Mouse (Mus musculus): Measurements from ENCODE around the gene Afdn.
"Not testable (repeated sequence)": the region's sequence is repeated elsewhere in the genome, so short reads cannot be mapped to it uniquely, and the experiment has no call there.

Gene Afdn

GRCm38 (mm10) chr17:13739981-13740380 lies 20.4 kb upstream of the Afdn start:
- no peak for DNase-seq

- no peak for DNase-seq
Measured at GRCm38 (mm10) chr17:13740796-13741195, 19.5 kb upstream of the Afdn start.

DNA sequence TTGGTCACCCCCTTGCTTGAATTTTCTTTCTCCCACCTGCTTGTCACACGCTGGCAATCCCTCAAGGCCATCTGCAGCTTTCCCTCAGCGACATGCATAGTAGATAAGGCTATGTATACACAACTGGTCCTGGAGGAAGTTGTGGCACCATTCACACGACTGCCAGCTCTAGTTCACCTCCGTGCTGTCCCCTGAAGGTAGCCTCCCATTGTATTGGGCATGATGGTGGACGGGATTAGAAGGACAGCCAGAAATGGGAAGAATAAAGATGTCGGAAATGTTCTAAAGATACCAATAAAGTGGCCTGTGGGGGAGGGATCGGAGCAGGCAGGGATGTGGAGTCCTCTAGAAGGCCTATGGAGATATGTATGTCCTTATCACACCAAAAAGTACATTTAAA lies 18.7 kb upstream of the Afdn start:
- DNase-seq, result no peak

- no peak for DNase-seq
Measured at GRCm38 (mm10) chr17:13742334-13742733, 18.0 kb upstream of the Afdn start.

DNA sequence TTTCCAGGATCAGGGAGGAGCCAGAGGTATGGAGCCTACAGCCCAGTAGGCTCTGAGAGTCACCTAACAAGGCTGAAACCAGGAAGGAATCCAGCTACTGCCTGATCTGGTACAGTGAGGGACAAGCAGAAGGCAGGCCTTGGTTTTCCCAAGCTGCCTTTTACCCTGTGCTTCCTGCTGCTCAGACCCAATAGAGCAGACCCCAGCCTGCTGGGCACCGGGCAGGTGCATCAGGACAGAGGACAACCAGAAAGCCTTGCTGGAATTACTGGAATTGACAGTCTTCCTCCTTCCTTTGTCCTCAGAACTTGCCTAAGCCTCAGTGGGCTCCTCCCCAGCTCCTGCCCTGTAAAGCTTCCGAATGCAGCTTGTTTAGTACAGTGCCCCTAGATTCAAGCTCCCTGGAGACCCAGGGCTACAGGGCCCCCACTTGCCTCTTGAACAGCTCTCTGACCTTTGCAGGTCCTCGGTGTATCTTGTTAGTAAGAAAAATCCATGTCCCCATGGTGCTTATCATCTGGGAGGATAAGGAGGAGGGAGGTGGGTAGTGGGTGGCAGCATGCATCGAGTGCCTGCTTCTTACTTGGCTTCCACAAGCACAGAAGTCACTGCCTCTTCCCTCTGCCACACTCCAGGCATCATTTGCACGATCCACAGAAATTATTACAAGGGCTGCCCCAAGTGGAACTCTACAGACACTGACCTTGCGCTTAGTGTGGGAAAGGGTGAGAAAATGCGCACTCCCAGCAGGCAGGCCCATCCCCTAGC lies 17.2 kb upstream of the Afdn start:
- no peak for DNase-seq

DNA sequence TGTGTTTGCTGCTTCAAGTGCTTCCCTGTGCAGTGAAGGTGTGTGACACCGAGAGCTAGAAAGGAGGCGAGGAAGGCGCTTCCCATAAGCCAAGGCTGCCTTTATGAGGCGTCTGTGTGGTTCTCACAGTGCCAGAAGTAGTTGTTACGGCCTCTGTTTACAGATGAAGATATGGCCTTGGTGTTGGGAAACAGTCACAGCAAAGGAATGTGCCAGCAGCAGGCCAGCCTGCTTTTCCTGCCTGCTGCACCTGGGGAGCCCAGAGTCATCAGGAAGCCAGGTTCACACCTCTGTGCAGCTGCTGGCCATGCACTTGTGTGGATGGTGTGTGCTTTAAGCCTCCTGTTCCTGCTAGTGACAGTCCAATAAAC lies 16.6 kb upstream of the Afdn start:
- no peak for DNase-seq

DNA sequence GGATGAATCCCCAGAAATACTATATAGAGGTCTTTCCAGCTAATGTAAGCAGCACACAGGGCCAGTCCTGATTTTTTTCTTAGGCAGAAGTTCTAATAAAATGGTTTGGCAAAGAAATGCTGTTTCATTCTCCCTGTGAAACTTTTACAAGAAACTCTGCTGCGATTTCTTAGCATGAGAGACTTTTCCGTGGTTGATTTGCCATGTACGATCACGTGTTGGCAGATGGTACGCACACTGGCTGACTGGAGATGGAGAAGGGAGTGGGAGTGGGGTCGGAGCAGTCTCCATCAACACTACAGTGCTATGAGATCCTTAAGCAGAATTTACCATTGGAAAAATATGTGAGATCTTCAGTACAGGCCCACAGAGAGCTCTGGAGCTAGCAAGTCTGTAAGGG lies 16.1 kb upstream of the Afdn start:
- DNase-seq, result no peak

DNA sequence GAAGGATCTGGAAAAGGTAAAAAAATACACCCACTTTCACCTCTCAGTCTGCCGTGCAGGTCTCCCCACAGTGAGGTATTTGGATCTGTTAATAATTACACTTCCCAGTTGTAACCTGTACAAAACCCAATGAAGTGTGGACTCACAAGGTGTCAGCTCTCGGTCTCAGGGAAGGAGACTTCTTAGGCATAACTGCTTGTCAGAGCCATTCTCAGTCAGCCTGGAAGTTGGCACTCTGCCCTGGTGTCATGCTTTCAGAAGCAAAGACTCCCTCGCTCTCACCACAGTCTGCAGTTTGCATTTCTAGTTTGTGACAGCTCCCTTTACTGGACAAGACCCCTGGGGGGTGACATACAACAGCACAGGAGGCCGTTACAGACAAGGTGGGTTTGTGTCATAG lies 15.5 kb upstream of the Afdn start:
- DNase-seq, result peak; percentile 59

DNA sequence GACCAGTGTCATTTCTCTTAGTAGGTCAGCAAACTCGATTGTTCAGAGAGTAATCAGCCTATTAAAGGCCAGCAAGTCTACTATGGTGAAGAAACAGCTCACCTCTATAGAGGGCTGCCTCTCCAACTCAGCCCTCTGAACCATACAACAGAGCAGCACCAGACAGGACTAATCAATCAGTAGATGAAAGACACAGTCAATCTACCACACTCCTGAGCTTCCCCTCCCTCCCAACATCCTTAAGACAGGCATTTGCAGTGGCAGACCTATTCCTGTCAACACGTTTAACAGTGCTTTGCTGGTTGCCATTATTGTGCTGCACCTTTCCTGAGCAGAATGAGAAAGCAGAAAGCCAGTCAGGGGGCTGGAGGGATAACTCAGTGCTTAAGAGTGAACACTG lies 15.0 kb upstream of the Afdn start:
- DNase-seq, result no peak

- DNase-seq, result no peak
Measured at GRCm38 (mm10) chr17:13746330-13746729, 14.0 kb upstream of the Afdn start.

GRCm38 (mm10) chr17:13747681-13748080 lies 12.7 kb upstream of the Afdn start:
- no peak for DNase-seq

DNA sequence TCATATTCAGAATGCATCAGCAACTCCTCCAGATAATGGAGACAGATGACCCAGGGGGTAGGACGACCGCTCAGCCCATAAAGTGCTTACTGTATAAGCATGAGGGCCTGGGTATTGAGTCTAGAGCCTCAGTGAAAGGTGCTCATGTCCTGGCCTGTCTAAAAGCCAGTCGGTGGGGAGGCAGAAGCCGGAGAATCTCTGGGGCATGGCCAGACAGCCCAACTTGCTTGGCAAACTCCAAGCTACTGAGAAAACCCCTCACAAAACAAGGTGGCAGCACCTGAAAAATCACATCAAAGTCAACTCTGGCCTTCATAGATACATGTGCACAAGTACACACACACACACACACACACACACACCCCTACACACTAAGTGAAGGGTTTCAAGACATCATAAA lies 11.3 kb upstream of the Afdn start:
- no peak for DNase-seq

DNA sequence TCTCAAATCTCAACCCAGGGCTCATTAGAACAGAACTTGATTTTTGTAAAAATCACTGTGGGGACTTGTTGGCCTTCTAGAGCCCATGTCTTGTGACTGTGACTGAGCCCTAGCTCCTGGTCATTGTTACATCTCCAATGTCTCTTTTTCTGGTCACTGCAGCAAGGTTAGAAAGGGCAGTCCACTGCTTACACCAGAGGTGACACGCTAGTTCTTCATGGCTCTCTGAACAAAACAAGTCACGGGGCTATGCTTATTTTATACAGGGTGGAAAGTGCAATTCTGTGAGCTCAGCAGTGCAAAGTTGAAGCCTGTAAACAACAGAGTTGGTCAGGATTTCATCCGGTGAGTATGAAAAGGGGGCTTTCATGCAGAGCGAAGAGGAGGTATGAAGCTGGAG lies 6.4 kb upstream of the Afdn start:
- no peak for DNase-seq

- DNase-seq, result no peak
Measured at GRCm38 (mm10) chr17:13754940-13755339, 5.4 kb upstream of the Afdn start.

- no peak for DNase-seq
Measured at GRCm38 (mm10) chr17:13758586-13758985, 1.8 kb upstream of the Afdn start.

DNA sequence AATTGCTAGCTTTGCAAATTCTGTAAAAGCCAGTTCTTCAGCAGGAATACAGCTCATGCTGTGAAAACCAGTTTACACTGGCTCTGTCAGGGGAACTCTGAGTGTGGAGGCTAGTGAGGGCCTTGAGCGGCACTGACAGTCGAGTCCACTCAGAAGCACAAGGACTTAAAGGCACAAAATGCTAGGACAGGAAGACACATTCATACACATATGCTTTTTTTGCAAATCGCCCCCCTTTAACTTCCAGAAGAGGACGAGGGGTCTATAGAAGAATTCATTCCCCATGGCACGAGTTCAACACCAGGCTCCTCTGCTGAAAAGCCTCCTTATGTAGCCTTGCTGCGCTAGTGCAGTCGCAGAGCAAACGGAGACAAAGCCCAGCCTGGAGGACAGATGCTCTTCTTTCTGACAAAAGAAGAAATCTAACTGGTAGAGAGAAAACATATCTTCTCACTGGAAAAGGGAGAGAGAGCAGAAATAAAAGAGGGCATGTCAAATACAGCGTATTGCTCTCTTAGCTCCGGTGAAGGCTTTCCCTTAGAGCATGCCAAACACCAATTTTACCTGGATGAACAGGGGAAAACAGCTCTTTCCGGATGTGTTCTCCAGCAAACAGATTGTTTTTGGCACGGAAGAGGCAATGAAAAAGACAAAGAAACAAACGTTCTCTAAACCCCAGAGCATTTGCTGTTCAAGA lies 1.0 kb upstream of the Afdn start:
- DNase-seq, result peak; percentile 56

GRCm38 (mm10) chr17:13760675-13761178 lies 388 bp downstream of the Afdn start:
- DNase-seq, result peak; percentile 46

- DNase-seq, result peak; percentile 60
Measured at GRCm38 (mm10) chr17:13761179-13761913, 1.0 kb downstream of the Afdn start, which contains the start of gene Tcte2. TSS of gene Tcte2 (minus strand) at chr17:13761825.

GRCm38 (mm10) chr17:13763819-13764218 lies 3.5 kb downstream of the Afdn start:
- DNase-seq, result no peak

- DNase-seq, result not testable (repeated sequence)
Measured at GRCm38 (mm10) chr17:13764911-13765310, 4.6 kb downstream of the Afdn start.

DNA sequence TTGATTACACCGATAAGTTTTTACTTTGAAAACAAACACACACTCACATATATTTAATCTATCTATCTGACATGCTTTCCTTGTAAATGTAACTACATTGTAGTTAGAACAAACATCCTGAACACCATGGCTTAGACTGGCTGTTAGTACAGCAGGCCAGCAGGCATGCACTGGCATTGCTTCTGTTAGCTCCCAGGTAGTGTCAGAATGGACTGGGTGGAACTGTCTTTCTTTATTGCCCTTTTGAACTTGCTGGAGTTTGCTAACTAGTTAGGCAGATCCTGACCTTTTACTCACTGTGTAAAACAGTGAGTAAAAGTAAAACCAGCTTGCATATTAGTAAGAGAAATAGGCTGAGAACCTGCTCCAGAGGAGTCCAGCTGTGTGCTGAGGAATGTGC lies 8.2 kb downstream of the Afdn start:
- DNase-seq, result no peak

DNA sequence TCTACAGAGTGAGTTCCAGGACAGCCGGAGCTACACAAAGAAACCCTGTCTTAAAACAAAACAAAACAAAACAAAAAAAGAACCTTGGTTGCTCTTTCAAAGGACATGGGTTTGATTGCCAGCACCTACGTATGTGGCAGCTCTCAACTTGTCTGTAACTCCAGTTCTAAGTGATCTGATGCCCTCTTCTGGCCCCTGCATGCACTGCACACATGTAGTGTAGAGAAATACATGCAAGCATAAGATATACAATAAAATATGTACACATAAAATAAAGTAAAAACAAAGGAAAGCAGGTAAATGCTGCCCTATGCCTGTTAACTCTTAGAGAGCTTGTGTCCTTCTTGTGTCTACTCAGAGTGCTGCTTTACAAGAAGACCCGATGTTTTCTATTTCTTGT lies 8.9 kb downstream of the Afdn start:
- DNase-seq, result peak; percentile 44

DNA sequence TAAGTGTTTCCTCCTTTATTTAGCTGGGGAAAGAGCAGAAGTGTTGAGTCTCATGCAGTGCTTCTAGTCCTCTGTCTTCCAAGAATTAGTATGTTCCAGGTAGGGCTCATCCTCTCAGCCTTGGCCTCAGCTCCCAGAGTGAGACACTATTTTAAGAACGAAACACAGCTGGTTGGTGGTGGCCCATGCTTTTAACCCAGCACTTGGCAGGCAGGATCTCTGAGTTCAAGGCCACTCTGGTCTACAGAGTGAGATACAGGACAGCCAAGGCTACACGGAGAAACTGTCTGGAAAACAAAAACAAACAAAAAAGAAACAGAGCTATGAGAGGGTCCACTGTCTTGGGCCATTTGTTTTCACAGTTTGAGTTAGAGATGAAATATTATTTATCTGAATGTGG lies 17.3 kb downstream of the Afdn start:
- DNase-seq, result no peak

DNA sequence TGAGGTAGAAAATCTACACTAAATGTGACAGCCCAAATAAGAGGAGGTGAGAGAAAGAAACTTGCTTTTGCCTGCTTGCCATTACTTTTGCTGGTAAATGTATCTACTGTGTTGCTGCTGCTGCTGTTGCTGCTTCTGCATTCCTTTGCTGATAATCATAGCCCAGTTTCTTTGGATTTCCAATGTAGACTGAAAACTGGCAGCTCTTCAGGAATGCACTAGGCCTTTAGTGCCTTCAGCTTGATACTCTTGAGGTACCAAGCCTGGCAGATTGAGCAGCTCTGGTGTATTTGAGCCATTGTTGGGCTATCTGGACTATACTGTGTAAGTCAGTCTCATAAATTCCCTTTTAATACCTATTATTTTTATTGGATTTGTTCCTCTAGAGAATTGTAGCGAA lies 18.5 kb downstream of the Afdn start:
- no peak for DNase-seq
